Mouse (Mus musculus) Patski (cell line): ENCODE measurements around the gene Rassf3. TPM values are rescaled to one million over a fixed set of nuclear protein-coding genes. Genes with fewer than 3 reads are reported as not detected.

Source experiments
- ATAC-seq: fragments of 100-300 bp; one replicate; pipeline ENCODE4 v1.8.0; 2021
- CTCF ChIA-PET: fragments of 350-600 bp; sonication (Branson Sonifier 250); formaldehyde crosslinking; loops from one replicate; lab custom pipeline; 2022; ENCODE audit warnings: inconsistent platforms; lab: Charles Lee
- POLR2A ChIA-PET: fragments of 350-600 bp; sonication (Branson Sonifier 250); formaldehyde crosslinking; loops from one replicate; lab custom pipeline; 2022; ENCODE audit warnings: antibody characterized with exemption, inconsistent platforms; lab: Charles Lee
- DNase-seq: peaks from one replicate; pipeline ENCODE4 v3.0.0-alpha.2; 2011; ENCODE audit warnings: low read depth, low spot score
- H3K27me3 ChIP-seq: fragments of 371-371 bp; one replicate; pipeline ENCODE4 v1.5.1; 2021
- CTCF ChIP-seq: fragments of 100-300 bp; IDR thresholded peaks from one replicate; pipeline ENCODE4 v1.5.1; 2021
- in situ Hi-C: fragments of 300-500 bp; cut with MboI; formaldehyde crosslinking; loops from 3 replicates; pipeline ENCODE4 v1.11.1; 2018; ENCODE audit warnings: low pct_unique_long_range_greater_than_20kb, mixed read lengths
- polyA plus RNA-seq: library from polyadenylated mRNA; unstranded; gene quantifications from one replicate; pipeline ENCODE4 v1.2.3, GENCODE M21; 2021

Gene Rassf3
- polyA plus RNA-seq, 1 experiment from 2014 or later: 27.0 TPM

DNA sequence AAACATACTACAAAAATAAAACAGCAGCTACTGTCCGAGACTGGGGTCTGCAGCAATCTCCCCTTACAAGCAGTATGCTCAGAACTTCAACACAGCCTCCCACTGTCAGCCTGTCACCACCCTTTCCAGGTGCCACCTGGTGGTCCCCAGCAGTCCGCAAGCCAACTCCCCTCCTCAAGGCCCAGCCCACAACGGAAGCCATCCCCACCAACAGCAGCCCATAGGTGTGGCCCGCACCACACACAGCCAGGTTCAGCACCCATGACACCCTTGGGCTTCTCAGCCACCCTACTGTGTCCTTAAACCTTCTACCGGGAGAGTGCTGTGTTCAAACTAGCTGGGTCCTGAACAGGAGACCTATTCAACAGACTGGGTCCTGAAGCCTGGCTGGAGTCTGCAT, 51.1 kb downstream of the Rassf3 start:
- ChIA-PET POLR2A (interaction anchor here (1.6 kb wide), 1 partner anchor 15 kb away, joined by 4 read pairs; no protein-coding TSS in a partner anchor), CTCF (no interaction called here)
- in situ Hi-C loops: no loop called here
- no peak for ATAC-seq
- no peaks in the 10 kb centered on the region for H3K27me3 ChIP-seq
- TF ChIP-seq CTCF: no peak
- DNase-seq: no peak

DNA sequence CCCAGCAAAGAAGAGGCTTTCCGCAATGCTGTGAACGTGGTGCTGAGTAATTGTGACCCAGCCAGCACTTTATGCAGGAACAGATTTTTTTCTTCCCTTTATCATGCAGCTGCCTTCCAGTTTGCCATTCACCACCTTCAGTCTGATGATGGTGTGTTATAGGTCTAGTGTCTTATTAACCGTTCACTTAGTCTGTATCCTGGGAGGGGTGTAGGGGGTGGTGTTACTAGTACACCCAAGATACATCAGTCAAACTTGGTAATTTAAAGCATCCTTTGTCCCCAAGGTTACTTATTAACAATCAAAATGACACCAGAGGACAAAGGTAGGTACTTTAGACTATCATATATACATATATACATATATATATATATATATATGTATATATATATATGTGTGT, 51.7 kb downstream of the Rassf3 start:
- DNase-seq (no peak), ATAC-seq (no peak)
- in situ Hi-C loops: no loop called here
- ChIA-PET CTCF (interaction anchor here (1.6 kb wide), 1 partner anchor 15 kb away, joined by 8 read pairs; no protein-coding TSS in a partner anchor), POLR2A (interaction anchor here (1.6 kb wide), 1 partner anchor 15 kb away, joined by 4 read pairs; no protein-coding TSS in a partner anchor)
- TF ChIP-seq CTCF: no peak
- no peaks in the 10 kb centered on the region for H3K27me3 ChIP-seq

DNA sequence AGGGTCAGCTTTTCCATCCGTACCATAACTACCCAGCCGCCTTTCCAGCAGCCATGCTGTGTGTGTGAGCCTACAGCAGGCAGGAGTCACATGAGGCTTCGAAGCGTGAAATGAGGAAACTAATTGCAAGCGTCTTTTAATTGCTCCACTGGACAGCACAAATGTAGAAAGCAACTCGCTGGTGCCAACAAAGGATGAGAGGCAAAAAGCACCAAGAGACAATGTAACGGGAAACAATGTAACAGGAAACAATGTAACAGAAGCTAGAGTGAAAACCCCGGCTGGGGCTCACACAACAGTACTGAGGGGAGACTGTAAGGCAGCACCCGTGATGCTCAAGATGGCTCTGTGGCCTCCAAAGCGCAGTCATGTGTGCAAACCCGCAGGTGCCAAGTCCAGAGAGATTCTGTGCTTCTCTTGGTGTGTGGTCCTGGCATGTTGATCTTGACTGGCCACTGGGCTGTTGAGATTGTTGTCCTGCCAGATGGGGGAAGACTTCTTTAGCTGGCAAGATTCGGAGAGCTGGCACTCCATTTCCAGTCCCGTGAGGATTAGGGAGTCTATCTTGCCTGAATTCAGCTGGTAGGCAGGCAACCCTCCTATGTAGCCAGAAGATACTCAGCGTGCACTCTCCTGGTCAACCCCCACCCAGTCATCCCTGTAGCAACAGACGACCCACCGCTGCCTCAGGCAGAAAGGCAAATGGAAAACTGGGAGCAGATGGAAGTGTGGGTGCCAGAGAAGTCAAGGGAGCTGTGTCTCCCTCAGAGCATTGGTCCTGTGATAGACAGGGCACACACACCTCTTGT, 52.4 kb downstream of the Rassf3 start:
- TF ChIP-seq CTCF: no peak
- DNase-seq (no peak), ATAC-seq (no peak)
- no peaks in the 10 kb centered on the region for H3K27me3 ChIP-seq
- ChIA-PET POLR2A (interaction anchor here (1.6 kb wide), 1 partner anchor 14 kb away, joined by 4 read pairs; no protein-coding TSS in a partner anchor), CTCF (interaction anchor here (1.4 to 1.6 kb wide), 2 partner anchors 9 to 14 kb away, joined by 3 to 8 read pairs; no protein-coding TSS in a partner anchor)
- in situ Hi-C loops: no loop called here

DNA sequence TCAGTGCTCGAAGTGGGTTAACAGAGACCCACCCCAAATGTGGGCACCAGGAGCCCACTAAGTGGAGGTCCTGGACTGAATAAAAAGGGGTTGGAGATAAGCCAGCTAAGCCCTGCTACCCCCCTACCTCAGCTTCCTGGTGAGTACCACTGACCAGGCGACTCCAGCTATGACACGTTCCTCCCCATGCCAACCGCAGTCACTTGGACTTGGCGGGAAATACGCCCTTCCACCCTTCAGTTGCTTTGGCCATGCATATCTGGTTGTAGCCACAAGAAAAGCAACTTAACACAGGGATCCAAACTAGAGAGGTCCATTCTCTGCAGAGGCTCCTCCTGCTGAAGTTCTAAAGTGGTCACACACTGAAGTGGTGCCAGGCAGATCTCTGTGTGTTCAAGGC, 53.9 kb downstream of the Rassf3 start:
- ATAC-seq: no peak
- no peak for TF ChIP-seq CTCF
- CTCF ChIA-PET: interaction anchor here (3.1 kb wide), 1 partner anchor 12 kb away, joined by 16 read pairs; no protein-coding TSS in a partner anchor
- H3K27me3 ChIP-seq: no peaks in the 10 kb centered on the region
- in situ Hi-C loops: no loop called here
- POLR2A ChIA-PET: no interaction called here
- no peak for DNase-seq

DNA sequence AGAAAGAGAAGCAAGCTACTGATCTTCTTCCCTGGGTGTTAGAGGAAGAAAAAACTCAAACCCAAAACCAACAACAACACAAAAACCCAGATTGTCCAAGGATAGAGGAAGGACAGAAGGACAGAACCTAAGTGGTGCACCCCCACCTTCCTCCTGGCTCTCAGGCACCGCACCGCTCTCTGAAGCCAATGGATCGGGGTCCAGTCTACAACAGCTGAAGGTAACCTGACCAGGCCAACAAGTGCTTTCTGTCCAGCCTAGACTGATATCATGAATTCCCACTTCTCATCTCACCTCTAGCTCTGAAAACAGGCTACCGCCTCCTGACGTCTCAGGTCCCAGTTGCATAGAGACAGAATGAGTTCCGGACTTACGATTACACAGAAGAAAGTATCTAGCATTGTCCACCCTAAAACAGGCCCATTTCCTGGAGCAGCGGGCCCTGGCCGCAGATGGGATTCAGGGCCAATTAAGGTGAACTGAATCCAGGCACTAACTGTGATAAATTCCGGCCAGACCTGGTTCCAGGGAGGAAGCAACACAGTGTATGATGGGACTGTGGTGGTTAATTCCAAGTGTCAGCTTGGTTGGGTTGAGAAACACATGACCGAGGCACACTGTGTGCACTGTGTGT, 54.4 kb downstream of the Rassf3 start:
- ChIA-PET POLR2A (interaction anchor here (0.6 kb wide), 1 partner anchor 669 kb away, joined by 3 read pairs; no protein-coding TSS in a partner anchor), CTCF (interaction anchor here (3.1 kb wide), 1 partner anchor 12 kb away, joined by 16 read pairs; no protein-coding TSS in a partner anchor)
- in situ Hi-C loops: no loop called here

DNA sequence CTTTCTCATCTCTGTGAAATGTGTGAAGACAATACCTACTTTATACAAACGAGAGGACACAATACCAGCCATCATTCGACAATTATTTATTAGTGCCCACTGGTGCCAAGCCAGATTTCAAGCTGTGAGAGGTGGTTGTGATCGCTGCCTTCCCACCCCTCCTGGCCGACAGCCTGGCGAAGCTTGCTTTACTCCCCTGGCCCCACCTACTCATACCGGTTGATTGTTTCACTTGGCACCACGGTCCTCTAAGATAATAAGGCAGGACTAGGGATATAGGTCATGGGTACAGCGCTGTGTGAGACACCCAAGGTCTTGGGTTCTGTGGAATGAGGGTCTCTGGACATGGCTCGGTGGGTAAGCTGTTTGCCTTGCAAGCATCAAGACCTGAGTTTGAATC, 55.1 kb downstream of the Rassf3 start:
- ATAC-seq: no peak
- TF ChIP-seq CTCF: no peak
- ChIA-PET POLR2A (no interaction called here), CTCF (interaction anchor here (0.8 to 3.1 kb wide), 7 partner anchors 8 to 39 kb away, joined by 3 to 16 read pairs (median 3); no protein-coding TSS in a partner anchor)
- H3K27me3 ChIP-seq: no peaks in the 10 kb centered on the region
- DNase-seq: no peak
- in situ Hi-C loops: no loop called here

More for the DNA sequence above, 54.4 kb downstream of the Rassf3 start:
- ATAC-seq (no peak), DNase-seq (no peak)
- TF ChIP-seq CTCF: no peak
- H3K27me3 ChIP-seq: no peaks in the 10 kb centered on the region

DNA sequence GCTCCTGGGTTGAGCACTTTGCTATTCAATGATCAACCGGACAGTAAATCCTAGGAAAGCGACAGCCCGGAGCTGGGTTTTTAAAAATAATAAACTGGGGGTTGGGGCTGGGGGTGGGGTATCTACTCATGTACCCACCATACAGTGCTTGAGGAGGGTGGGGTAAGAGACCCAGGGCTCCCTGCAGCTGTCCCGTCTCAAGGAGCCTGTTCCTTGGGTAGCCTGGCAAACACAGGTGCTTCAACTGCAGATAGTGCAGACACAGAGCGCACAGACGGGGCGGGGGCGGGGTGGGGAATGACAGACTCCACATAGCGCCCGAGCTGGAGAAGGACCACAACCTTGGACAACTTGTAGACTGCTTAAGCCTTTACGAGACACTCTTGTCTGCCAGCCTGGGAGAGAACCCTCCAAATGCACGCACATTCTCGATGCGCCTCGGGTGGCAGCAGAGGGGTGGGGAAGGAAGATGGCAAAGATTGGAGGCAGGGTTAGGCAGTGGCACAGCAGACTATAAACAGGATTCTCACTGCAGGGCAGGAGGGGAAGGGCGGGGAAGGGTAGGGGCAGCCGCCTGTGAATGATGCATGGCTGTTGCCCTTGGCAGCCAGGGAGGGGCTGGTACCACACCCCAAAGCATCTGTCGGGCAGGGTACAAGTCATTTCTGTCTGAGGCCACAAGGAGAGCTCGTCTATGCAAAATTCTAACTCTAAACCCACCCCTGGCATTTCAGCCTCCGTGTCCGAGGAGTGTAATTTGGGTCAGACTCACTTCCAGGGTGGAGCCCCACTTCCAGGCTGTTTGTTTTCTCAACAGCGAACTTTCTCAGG, 56.3 kb downstream of the Rassf3 start:
- in situ Hi-C loops: loop anchor here (10.0 kb wide), 1 partner anchor 45 kb away; no protein-coding TSS in a partner anchor
- POLR2A ChIA-PET: no interaction called here
- no peak for TF ChIP-seq CTCF
- DNase-seq: no peak
- CTCF ChIA-PET: interaction anchor here (1.1 to 3.1 kb wide), 6 partner anchors 10 to 41 kb away, joined by 3 to 16 read pairs (median 4); no protein-coding TSS in a partner anchor
- peak; percentile 11 for ATAC-seq
- no peaks in the 10 kb centered on the region for H3K27me3 ChIP-seq

DNA sequence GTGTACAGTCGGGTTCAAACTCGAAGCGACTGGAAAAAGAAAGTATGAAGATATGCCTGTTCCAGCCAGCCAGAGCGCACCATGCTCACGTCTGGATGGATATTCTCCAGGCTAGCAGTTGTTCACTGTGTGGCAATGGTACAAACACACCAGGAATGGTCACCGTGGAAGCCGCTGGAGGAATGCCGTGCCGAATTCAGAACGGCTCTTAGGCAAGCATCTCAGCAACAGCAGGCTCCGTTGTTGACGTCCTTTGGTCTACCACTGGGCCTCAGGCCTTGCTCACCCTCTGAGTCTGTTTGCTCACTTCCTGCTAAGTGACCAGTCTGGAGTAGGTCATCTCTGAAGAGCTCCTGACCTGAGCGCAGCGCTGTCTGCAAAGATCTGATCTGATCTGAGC, 57.3 kb downstream of the Rassf3 start:
- DNase-seq (no peak), ATAC-seq (no peak)
- no peak for TF ChIP-seq CTCF
- in situ Hi-C loops: loop anchor here (10.0 kb wide), 1 partner anchor 46 kb away; no protein-coding TSS in a partner anchor
- POLR2A ChIA-PET: interaction anchor here (0.6 kb wide), 1 partner anchor 42 kb away, joined by 4 read pairs; no protein-coding TSS in a partner anchor
- CTCF ChIA-PET: interaction anchor here (1.4 kb wide), 1 partner anchor 10 kb away, joined by 5 read pairs; no protein-coding TSS in a partner anchor
- no peaks in the 10 kb centered on the region for H3K27me3 ChIP-seq

DNA sequence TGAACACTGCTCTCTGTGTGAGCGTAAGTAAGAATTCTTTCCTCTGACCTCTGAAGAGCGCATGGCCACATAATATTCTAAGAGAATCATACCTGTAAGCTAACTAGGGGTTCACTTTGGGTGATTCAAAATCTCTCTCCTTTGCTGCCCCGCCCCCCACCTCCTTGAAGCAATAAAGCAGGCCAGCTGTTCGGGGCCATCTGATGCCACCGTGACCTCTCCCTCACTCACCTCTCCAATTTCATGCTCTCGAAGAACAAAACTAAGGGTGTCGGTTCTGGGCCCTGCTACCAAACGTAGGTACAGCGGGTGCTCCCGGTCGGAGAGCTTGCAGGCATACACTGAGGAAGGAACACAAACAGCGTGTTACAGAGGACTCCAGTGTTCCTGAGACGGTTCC, 62.0 kb downstream of the Rassf3 start:
- in situ Hi-C loops: loop anchor here (5.0 to 10.0 kb wide), 2 partner anchors 51 to 108 kb away; no protein-coding TSS in a partner anchor
- no peaks in the 10 kb centered on the region for H3K27me3 ChIP-seq
- ChIA-PET POLR2A (interaction anchor here (0.6 kb wide), 1 partner anchor 143 kb away, joined by 3 read pairs; no protein-coding TSS in a partner anchor), CTCF (no interaction called here)
- DNase-seq (no peak), ATAC-seq (no peak)
- no peak for TF ChIP-seq CTCF
